Mouse (Mus musculus) liver, embryonic 11.5 days (tissue): ENCODE results near the gene Brd3. TPM values are rescaled to one million over a fixed set of nuclear protein-coding genes. Genes with fewer than 3 reads are reported as not detected.
A peak's percentile ranks its signal among the peaks of the same experiment; 100 is the strongest.

Source experiments
- ATAC-seq: fragments of 200-750 bp; cut with Nextera tagmentation; replicated peaks from 2 replicates; pipeline ENCODE4 v1.8.0; 2017; ENCODE audit warnings: moderate number of reproducible peaks, mild to moderate bottlenecking, moderate TSS enrichment, moderate library complexity; ENCODE audit not compliant: low FRiP score
- DNase-seq: peaks from one replicate; pipeline ENCODE4 v3.0.0-alpha.2; 2017; ENCODE audit warnings: low spot score
- H3K27ac ChIP-seq: fragments of 300-500 bp; sonication (generic); 2 replicates; pipeline ENCODE4 v1.5.1; 2014; ENCODE audit warnings: mild to moderate bottlenecking, low read depth, low read length, control low read depth
- H3K27me3 ChIP-seq: fragments of 300-500 bp; sonication (generic); replicated peaks from 2 replicates; pipeline ENCODE4 v1.6.1; 2014; ENCODE audit warnings: low read length, mixed read lengths; ENCODE audit not compliant: control insufficient read depth, insufficient read depth
- H3K36me3 ChIP-seq: fragments of 300-500 bp; sonication (generic); 2 replicates; pipeline ENCODE4 v1.6.1; 2014; ENCODE audit warnings: mild to moderate bottlenecking, low read length, moderate library complexity, mixed read lengths; ENCODE audit not compliant: control insufficient read depth, insufficient read depth
- H3K4me1 ChIP-seq: fragments of 300-500 bp; sonication (generic); replicated peaks from 2 replicates; pipeline ENCODE4 v1.6.1; 2014; ENCODE audit warnings: low read length, mixed read lengths; ENCODE audit not compliant: control insufficient read depth, insufficient read depth
- H3K4me2 ChIP-seq: fragments of 300-500 bp; sonication (generic); 2 replicates; pipeline ENCODE4 v1.6.1; 2014; ENCODE audit warnings: mild to moderate bottlenecking, control low read depth, moderate library complexity
- H3K4me3 ChIP-seq: fragments of 300-500 bp; sonication (generic); 2 replicates; pipeline ENCODE4 v1.5.1; 2014; ENCODE audit warnings: low read depth, low read length, control low read depth
- H3K9ac ChIP-seq: fragments of 300-500 bp; sonication (generic); 2 replicates; pipeline ENCODE4 v1.6.1; 2014; ENCODE audit warnings: low read depth, low read length, control low read depth
- H3K9me3 ChIP-seq: fragments of 300-500 bp; sonication (generic); 2 replicates; pipeline ENCODE4 v1.6.1; 2016; ENCODE audit warnings: low read length, inconsistent platforms, mixed read lengths; ENCODE audit not compliant: control insufficient read depth
- WGBS: fragments of 180-500 bp; shearing (Covaris S2); extraction: QIAGEN DNeasy Blood & Tissue Kit; methylation state at CpG from one replicate; pipeline ENCODE4 v1.1.7; 2014; 5-methylcytosine and 5-hydroxymethylcytosine counted together
- polyA plus RNA-seq: library from polyadenylated mRNA; unstranded; fragments of >200 nt; fragmentation: Nextera tagmentation; extraction: Ambion mirVana; gene quantifications from 2 replicates; pipeline ENCODE4 v1.2.1, GENCODE M21; 2014

Brd3 gene
- polyA plus RNA-seq, 1 experiment from 2014 or later = 113 TPM

DNA sequence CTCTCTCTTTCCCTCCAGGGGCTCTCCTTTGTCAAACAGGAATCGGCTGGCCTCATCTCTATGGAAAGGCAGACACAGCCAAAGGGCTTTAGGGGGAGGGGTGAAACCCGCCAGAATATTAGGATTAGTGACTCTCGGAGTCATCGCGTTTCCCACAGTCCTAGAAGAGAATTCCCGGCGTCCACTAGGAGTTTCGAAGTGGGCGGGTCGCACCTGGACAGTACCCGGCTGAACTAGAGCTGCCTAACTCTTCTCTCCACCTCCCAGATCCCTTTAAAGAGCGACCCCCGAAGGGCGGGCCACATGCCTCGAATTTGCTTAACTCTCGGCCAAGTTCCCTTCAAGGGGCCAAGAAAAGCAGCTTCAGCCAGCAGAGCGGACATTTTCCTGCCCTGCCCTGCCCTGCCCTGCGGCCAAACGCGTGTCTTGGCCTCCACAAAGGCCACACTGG, 82.3 kb downstream of the Brd3 start:
- no peaks in the 10 kb centered on the region for H3K9me3 ChIP-seq
- peak overlapping the region; percentile 77 for H3K4me3 ChIP-seq
- peak overlapping the region; percentile 98 for H3K4me2 ChIP-seq
- no peaks in the 10 kb centered on the region for H3K27me3 ChIP-seq
- H3K36me3 ChIP-seq = no peaks in the 10 kb centered on the region
- peak overlapping the region; percentile 79 for H3K9ac ChIP-seq
- WGBS = 7% methylated on average over 20 of the region's 20 CpGs
- no peak overlapping the region for H3K27ac ChIP-seq
- DNase-seq (peak; percentile 52), ATAC-seq (no peak)
- peaks cover 34% of the 10 kb centered on the region for H3K4me1 ChIP-seq

GRCm38 (mm10) chr2:27423596-27423995, 83.9 kb downstream of the Brd3 start:
- 84% methylated on average over 7 of the region's 7 CpGs for WGBS

DNA sequence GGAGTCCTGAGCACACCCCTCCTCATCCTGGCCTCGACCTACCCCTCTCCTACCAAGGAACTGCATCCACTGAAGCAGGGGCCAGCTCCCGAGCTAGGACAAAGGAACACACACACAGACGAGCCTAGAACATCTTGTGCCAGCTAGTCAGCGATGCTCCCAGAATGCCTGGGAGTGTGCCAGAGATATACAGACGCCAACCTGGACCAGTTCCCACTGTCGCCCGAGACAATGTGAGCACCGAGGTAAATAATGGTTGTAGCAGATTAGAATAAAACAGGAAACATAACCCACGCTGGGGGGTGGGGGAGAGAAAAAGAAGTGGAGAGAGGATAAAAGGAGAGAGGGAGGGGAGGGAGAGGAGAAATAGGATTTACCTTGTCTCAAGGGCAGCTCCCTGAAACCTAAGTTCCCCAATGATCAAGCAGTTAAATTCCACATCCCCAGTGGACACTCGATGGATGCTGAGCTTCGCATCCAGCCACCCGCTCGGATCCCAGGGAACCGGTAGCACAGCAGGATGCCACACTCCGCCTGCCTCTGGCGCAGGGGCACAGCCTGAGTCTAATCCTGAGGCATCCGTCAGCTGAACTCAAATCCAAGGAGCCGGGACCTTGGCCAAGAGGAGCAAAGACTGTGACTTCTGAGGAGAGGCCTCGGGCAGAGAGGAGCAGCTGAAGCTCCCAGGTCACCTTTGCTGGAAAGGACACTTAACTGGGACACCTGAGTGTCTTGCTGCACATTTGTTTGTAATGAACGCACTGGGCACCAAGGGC, 86.0 kb downstream of the Brd3 start:
- Histone ChIP-seq H3K36me3 (no peaks in the 10 kb centered on the region), H3K4me2 (no peak overlapping the region), H3K27me3 (no peaks in the 10 kb centered on the region), H3K9ac (no peak overlapping the region), H3K27ac (no peak overlapping the region), H3K9me3 (no peaks in the 10 kb centered on the region), H3K4me1 (peaks cover 62% of the 10 kb centered on the region), H3K4me3 (no peak overlapping the region)
- no peak for ATAC-seq
- 82% methylated on average over 20 of the region's 20 CpGs for WGBS
- no peak for DNase-seq

More at GRCm38 (mm10) chr2:27423596-27423995, 83.9 kb downstream of the Brd3 start:
- no peaks in the 10 kb centered on the region for H3K27me3 ChIP-seq
- no peak overlapping the region; the same call in 1 of the 2 replicates for H3K9ac ChIP-seq
- no peak overlapping the region for H3K4me2 ChIP-seq
- H3K4me1 ChIP-seq = peaks cover 49% of the 10 kb centered on the region
- H3K9me3 ChIP-seq = no peaks in the 10 kb centered on the region
- DNase-seq = no peak
- no peak overlapping the region for H3K27ac ChIP-seq
- H3K4me3 ChIP-seq = no peak overlapping the region
- H3K36me3 ChIP-seq = no peaks in the 10 kb centered on the region
- no peak for ATAC-seq

DNA sequence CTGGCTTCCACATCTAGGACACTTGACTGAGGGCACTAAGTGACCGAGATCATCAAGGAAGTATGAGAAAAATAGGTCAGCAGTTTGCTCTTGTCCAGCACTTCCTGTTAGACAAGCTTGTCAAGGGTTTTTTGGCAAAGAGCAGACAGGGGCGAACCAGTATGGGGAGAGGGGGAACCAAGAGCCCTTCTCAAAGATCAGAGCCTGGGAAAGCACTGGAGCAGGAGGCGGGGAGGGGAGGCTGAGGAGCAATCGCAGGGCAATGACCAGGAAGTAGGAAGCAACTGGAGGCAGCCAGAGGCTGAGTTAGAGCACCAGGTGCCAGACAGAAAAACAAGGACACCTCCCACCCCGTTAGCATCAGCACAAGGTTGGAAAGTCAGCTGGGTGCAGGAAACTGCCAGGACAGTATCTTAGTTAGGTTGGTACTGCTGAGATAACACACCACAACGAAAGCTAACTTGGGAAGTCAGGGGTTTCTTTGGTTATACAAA, 88.8 kb downstream of the Brd3 start:
- H3K4me2 ChIP-seq = peak overlapping the region; percentile 21; the same call in 1 of the 2 replicates
- 18% methylated on average over 6 of the region's 6 CpGs for WGBS
- H3K27me3 ChIP-seq = no peaks in the 10 kb centered on the region
- peaks cover 71% of the 10 kb centered on the region for H3K4me1 ChIP-seq
- no peak overlapping the region for H3K4me3 ChIP-seq
- no peak overlapping the region for H3K9ac ChIP-seq
- H3K27ac ChIP-seq = no peak overlapping the region
- no peaks in the 10 kb centered on the region for H3K36me3 ChIP-seq
- DNase-seq (no peak), ATAC-seq (no peak)
- no peaks in the 10 kb centered on the region for H3K9me3 ChIP-seq

GRCm38 (mm10) chr2:27417648-27418153, 89.8 kb downstream of the Brd3 start:
- no peaks in the 10 kb centered on the region for H3K36me3 ChIP-seq
- no peaks in the 10 kb centered on the region for H3K9me3 ChIP-seq
- H3K9ac ChIP-seq = peak overlapping the region; percentile 15; the same call in 1 of the 2 replicates
- WGBS = 34% methylated on average over 5 of the region's 5 CpGs
- H3K4me2 ChIP-seq = peak overlapping the region; percentile 21
- H3K27me3 ChIP-seq = no peaks in the 10 kb centered on the region
- DNase-seq (no peak), ATAC-seq (peak; percentile 80)
- H3K4me3 ChIP-seq = no peak overlapping the region
- H3K4me1 ChIP-seq = peaks cover 70% of the 10 kb centered on the region
- 0 out of 2 replicates have a peak overlapping the region, but pooled peaks have one; percentile 8 for H3K27ac ChIP-seq

- Histone ChIP-seq H3K36me3 (no peaks in the 10 kb centered on the region), H3K27ac (no peak overlapping the region), H3K4me3 (no peak overlapping the region), H3K4me1 (peaks cover 83% of the 10 kb centered on the region), H3K27me3 (no peaks in the 10 kb centered on the region), H3K4me2 (no peak overlapping the region), H3K9ac (no peak overlapping the region), H3K9me3 (no peaks in the 10 kb centered on the region)
- WGBS = 16% methylated on average over 3 of the region's 3 CpGs
- no peak for ATAC-seq
- no peak for DNase-seq
Observed at GRCm38 (mm10) chr2:27416425-27416824, 91.0 kb downstream of the Brd3 start.

GRCm38 (mm10) chr2:27415060-27415783, 92.2 kb downstream of the Brd3 start:
- Histone ChIP-seq H3K27me3 (no peaks in the 10 kb centered on the region), H3K27ac (no peak overlapping the region), H3K4me3 (no peak overlapping the region), H3K9ac (no peak overlapping the region), H3K36me3 (no peaks in the 10 kb centered on the region), H3K4me1 (peaks cover 91% of the 10 kb centered on the region), H3K9me3 (no peaks in the 10 kb centered on the region), H3K4me2 (no peak overlapping the region)
- WGBS = 58% methylated on average over 11 of the region's 11 CpGs
- ATAC-seq = no peak
- no peak for DNase-seq

DNA sequence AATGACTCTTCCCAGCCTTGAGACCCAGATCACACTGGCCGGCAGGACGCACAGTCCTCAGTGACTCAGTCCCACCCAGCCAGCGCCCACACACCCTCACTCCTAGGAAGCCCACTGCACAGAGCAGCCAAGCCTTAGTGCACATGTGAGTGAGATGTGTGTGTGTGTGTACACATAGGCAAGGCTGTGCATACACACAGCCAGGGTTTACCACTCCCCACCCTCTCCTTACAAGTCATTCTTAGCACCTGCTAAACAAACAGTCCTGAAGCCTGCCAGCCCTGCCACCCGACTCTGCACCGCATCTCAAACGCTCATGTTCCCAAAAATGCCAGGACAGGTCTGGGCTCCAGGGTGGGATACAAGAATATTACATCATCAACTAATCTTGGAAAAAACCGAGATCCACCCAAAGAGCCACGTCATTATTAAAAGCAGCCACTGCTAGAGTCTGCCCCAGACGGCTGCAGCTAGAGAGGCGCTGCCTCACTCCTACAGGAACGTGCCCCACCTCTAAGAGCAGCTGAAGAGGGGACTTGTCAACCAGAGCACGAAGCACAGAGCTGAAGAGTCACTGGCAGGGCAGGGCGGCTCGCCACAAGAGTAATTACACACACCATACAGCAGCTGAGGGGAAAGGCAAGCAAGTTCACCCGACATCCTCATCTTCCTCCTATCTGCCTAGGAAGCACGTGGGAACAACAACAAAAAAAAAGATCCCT, 93.4 kb downstream of the Brd3 start:
- H3K36me3 ChIP-seq = no peaks in the 10 kb centered on the region
- no peak overlapping the region for H3K4me3 ChIP-seq
- no peaks in the 10 kb centered on the region for H3K27me3 ChIP-seq
- DNase-seq = no peak
- no peaks in the 10 kb centered on the region for H3K9me3 ChIP-seq
- peaks cover 79% of the 10 kb centered on the region for H3K4me1 ChIP-seq
- H3K4me2 ChIP-seq = no peak overlapping the region
- H3K27ac ChIP-seq = no peak overlapping the region
- peak overlapping the region; percentile 32; the same call in 1 of the 2 replicates for H3K9ac ChIP-seq
- 39% methylated on average over 16 of the region's 16 CpGs for WGBS
- no peak for ATAC-seq
